In genomic region chr16:77076954-77077735, GRCm38 (mm10) we compare ENCODE assay signal across 10 mouse cellular contexts.
DNase-seq lines count a peak whose midpoint lies in the region; ATAC-seq and TF ChIP-seq lines count a peak whose summit lies in the region.
"Had no signal": no experiment of that assay in that cellular context is flagged by ENCODE, and none has a peak within 500 bp of the region (broad histone marks: within the 10 kb centered on the region; RNA-seq: fewer than 3 reads in every experiment).

No protein-coding gene starts in this region.

- H3K27me3 ChIP-seq in midbrain, postnatal 0 days (ENCODE audit: insufficient read depth, low read length): no peaks in the 10 kb centered on the region
- no peaks in the 10 kb centered on the region for H3K27me3 ChIP-seq in midbrain, embryonic 13.5 days
- no peaks in the 10 kb centered on the region for H3K27me3 ChIP-seq in kidney, embryonic 15.5 days
- H3K27me3 ChIP-seq: intestine, embryonic 15.5 days; liver, embryonic 13.5 days; midbrain, embryonic 12.5 days had no signal

- H3K27ac ChIP-seq in midbrain, postnatal 0 days (ENCODE audit: low read depth, low read length): no peak overlapping the region
- H3K27ac ChIP-seq in midbrain, embryonic 13.5 days: no peak overlapping the region
- peak overlapping the region; percentile 84 for H3K27ac ChIP-seq in left cerebral cortex, adult 2 months
- H3K27ac ChIP-seq in kidney, embryonic 15.5 days: no peak overlapping the region
- H3K27ac ChIP-seq: intestine, embryonic 15.5 days; liver, embryonic 13.5 days; midbrain, embryonic 12.5 days had no signal

- peak; percentile 8 for DNase-seq in midbrain, postnatal 0 days (ENCODE audit: low spot score)
- DNase-seq in cerebellum, postnatal 14 days: peak; percentile 32 to 41
- DNase-seq in left cerebral cortex, adult 2 months (ENCODE audit: extremely low spot score in 1 of 2, low spot score in 2 of 2): peak; percentile 35 to 40
- no peak for DNase-seq in ovary, postnatal 10 days (ENCODE audit: low spot score)
- DNase-seq: liver, embryonic 13.5 days had no signal

- H3K9me3 ChIP-seq in midbrain, postnatal 0 days (ENCODE audit: low read length): no peaks in the 10 kb centered on the region
- H3K9me3 ChIP-seq in midbrain, embryonic 13.5 days: no peaks in the 10 kb centered on the region
- H3K9me3 ChIP-seq in kidney, embryonic 15.5 days (replicated peaks): no peaks in the 10 kb centered on the region
- H3K9me3 ChIP-seq: intestine, embryonic 15.5 days; liver, embryonic 13.5 days; midbrain, embryonic 12.5 days had no signal

- intact Hi-C loops in left cerebral cortex, adult 2 months (cut with DNase I): loop anchor here (5.0 kb wide), 3 partner anchors 50 to 125 kb away; partner anchors contain the start of gene Usp25

- peaks cover 18% of the 10 kb centered on the region for H3K36me3 ChIP-seq in midbrain, postnatal 0 days (ENCODE audit: insufficient read depth, low read length)
- peaks cover 26% of the 10 kb centered on the region for H3K36me3 ChIP-seq in midbrain, embryonic 13.5 days
- peaks cover 69% of the 10 kb centered on the region for H3K36me3 ChIP-seq in kidney, embryonic 15.5 days

- no peak for ATAC-seq in midbrain, postnatal 0 days (ENCODE audit: low FRiP score)
- no peak for ATAC-seq in midbrain, embryonic 13.5 days
- no peak for ATAC-seq in erythroid progenitor cell, adult 5-6 weeks (replicated peaks; ENCODE audit: low FRiP score, poor library complexity, severe bottlenecking)
- ATAC-seq in kidney, embryonic 15.5 days (replicated peaks; ENCODE audit: low FRiP score): no peak
- ATAC-seq: intestine, embryonic 15.5 days had no signal

- no peaks in the 10 kb centered on the region for H3K4me1 ChIP-seq in midbrain, postnatal 0 days (ENCODE audit: insufficient read depth, low read length)
- H3K4me1 ChIP-seq in midbrain, embryonic 13.5 days (replicated peaks): no peaks in the 10 kb centered on the region
- no peaks in the 10 kb centered on the region for H3K4me1 ChIP-seq in kidney, embryonic 15.5 days
- H3K4me1 ChIP-seq: intestine, embryonic 15.5 days; liver, embryonic 13.5 days; midbrain, embryonic 12.5 days had no signal

- H3K4me2 ChIP-seq in midbrain, postnatal 0 days (ENCODE audit: low read depth, low read length, poor library complexity, severe bottlenecking): no peak overlapping the region
- no peak overlapping the region for H3K4me2 ChIP-seq in midbrain, embryonic 13.5 days (replicated peaks)
- H3K4me2 ChIP-seq in kidney, embryonic 15.5 days: no peak overlapping the region
- H3K4me2 ChIP-seq: intestine, embryonic 15.5 days; liver, embryonic 13.5 days; midbrain, embryonic 12.5 days had no signal

- no peak for TF ChIP-seq CTCF in midbrain, postnatal 0 days (IDR thresholded peaks at IDR 0.05)
- no peak for TF ChIP-seq CTCF in left cerebral cortex, adult 2 months (IDR thresholded peaks at IDR 0.05)

- H3K9ac ChIP-seq in midbrain, postnatal 0 days (replicated peaks; ENCODE audit: low read length, poor library complexity, severe bottlenecking): no peak overlapping the region
- H3K9ac ChIP-seq in midbrain, embryonic 13.5 days (replicated peaks): no peak overlapping the region
- no peak overlapping the region for H3K9ac ChIP-seq in kidney, embryonic 15.5 days
- H3K9ac ChIP-seq: intestine, embryonic 15.5 days; liver, embryonic 13.5 days; midbrain, embryonic 12.5 days had no signal

- H3K4me3 ChIP-seq in midbrain, postnatal 0 days (ENCODE audit: low read depth, low read length): no peak overlapping the region
- H3K4me3 ChIP-seq in midbrain, embryonic 13.5 days (replicated peaks): no peak overlapping the region
- peak overlapping the region; percentile 24 for H3K4me3 ChIP-seq in left cerebral cortex, adult 2 months
- H3K4me3 ChIP-seq in kidney, embryonic 15.5 days (replicated peaks): no peak overlapping the region
- H3K4me3 ChIP-seq: intestine, embryonic 15.5 days; liver, embryonic 13.5 days; midbrain, embryonic 12.5 days had no signal

- WGBS in midbrain, postnatal 0 days: 58% methylated on average over 15 of the region's 15 CpGs
- WGBS in midbrain, embryonic 13.5 days: 67% methylated on average over 15 of the region's 15 CpGs
- 83% methylated on average over 15 of the region's 15 CpGs for WGBS in kidney, embryonic 15.5 days
